Mouse (Mus musculus): ENCODE measurements at regions not wholly inside any gene's neighbourhood (a gene's known extent, or its start where the extent isn't known, plus 50 kb on each side); places are given as distances from the start of the nearest gene placed in this dataset.

- Histone ChIP-seq H3K36me3 (ENCODE audit: control insufficient read depth, insufficient read depth, low read length, poor library complexity, severe bottlenecking) (no peaks in the 10 kb centered on the region), H3K27me3 (ENCODE audit: control insufficient read depth, insufficient read depth, low read length, poor library complexity, severe bottlenecking) (no peaks in the 10 kb centered on the region)
- no peak for DNase-seq (ENCODE audit: low read depth, low spot score)
Measured at GRCm38 (mm10) chr12:98050934-98051333, 208.3 kb downstream of the Galc start.

DNA sequence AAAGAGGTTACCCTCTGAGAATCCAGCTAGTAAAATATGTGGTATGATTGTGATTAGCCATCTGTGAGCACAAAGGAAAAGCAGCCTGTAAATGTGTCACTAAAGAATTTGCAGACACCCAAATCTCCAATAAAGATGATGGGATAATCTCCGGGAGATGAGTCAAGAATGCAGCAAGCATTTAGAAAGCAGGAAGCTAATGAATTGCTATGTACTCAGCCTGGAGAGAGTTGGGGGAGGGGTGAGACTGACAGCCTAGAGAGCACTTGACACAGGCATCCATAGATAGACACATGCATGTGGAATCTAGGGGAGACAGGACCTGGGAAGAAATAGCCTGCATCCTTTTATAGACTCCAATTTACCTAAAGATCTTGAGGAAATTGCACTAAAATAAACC is 208.8 kb downstream of the Galc start:
- Histone ChIP-seq H3K27me3 (ENCODE audit: control insufficient read depth, insufficient read depth, low read length, poor library complexity, severe bottlenecking) (no peaks in the 10 kb centered on the region), H3K36me3 (ENCODE audit: control insufficient read depth, insufficient read depth, low read length, poor library complexity, severe bottlenecking) (no peaks in the 10 kb centered on the region)
- no peak for DNase-seq (ENCODE audit: low read depth, low spot score)

DNA sequence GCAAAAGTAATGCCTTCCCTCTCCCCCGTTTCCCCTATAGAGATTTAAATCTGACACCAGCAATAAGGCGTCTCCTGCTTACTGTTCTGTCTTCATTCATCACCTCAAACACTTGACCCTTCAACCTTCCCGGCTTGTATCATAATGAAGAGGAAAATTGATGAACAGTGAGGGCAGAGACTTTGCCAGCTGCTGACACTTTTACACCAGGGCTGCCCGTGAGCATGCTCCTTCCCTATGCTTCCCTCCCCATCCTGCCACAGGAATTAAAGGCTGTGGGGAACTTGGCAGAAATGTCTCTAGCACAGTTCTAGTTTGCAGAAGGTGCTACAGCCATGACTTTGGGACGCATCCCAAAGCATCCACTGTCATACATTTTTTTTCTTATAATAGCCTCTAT is 209.2 kb downstream of the Galc start:
- H3K36me3 ChIP-seq (ENCODE audit: control insufficient read depth, insufficient read depth, low read length, poor library complexity, severe bottlenecking) = no peaks in the 10 kb centered on the region
- no peak for DNase-seq (ENCODE audit: low read depth, low spot score)
- no peaks in the 10 kb centered on the region for H3K27me3 ChIP-seq (ENCODE audit: control insufficient read depth, insufficient read depth, low read length, poor library complexity, severe bottlenecking)

GRCm38 (mm10) chr12:98047765-98048164 is 211.5 kb downstream of the Galc start:
- H3K27me3 ChIP-seq (ENCODE audit: control insufficient read depth, insufficient read depth, low read length, poor library complexity, severe bottlenecking) = no peaks in the 10 kb centered on the region
- H3K36me3 ChIP-seq (ENCODE audit: control insufficient read depth, insufficient read depth, low read length, poor library complexity, severe bottlenecking) = no peaks in the 10 kb centered on the region
- no peak for DNase-seq (ENCODE audit: low read depth, low spot score)

DNA sequence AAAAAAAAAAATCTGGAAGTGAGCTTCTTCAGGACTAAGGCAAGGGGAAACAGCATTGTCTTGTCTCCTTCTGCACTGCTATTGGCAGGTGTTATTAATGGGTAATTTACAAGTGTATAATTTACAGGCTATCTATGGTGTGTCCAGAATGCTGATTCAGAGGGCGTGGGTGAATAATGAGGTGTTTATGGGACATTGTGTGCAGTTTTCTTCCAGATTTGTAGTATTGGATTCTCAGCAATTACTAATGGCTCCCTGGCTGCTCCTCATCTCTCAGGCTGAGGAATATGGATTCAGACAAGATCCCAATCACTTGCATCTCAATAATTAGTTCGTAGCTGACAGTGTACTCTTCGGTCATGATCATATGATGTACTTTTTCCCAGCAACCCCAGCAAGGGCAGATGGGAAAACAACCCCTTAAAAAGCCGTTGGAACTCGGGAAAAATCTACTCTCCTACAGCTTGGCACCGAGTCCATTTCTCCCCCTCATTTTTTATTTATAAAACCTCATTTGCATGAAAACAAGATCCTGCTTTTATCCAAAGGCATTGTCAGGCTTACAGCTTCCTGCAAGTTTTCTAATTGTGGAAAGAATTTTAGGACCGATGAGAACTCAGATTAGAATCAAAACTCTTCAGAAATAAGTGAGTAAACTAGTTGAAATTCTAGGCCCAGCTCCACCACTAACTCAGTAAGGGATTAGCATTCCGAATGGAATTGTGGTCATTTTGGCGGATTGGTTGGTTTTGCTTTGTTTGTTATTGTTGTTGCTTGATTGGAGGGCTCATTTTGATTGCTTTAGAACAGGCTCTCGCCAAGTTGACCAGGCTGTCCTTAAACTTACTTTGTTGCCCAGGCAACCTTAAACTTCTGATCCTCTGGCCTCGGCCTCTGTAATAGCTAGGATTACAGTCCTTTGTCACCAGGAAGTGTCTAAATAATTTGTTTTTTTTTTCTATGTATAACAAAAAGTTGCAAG is 212.5 kb downstream of the Galc start:
- Histone ChIP-seq H3K27me3 (ENCODE audit: control insufficient read depth, insufficient read depth, low read length, poor library complexity, severe bottlenecking) (no peaks in the 10 kb centered on the region), H3K36me3 (ENCODE audit: control insufficient read depth, insufficient read depth, low read length, poor library complexity, severe bottlenecking) (no peaks in the 10 kb centered on the region)
- no peak for DNase-seq (ENCODE audit: low read depth, low spot score)

DNA sequence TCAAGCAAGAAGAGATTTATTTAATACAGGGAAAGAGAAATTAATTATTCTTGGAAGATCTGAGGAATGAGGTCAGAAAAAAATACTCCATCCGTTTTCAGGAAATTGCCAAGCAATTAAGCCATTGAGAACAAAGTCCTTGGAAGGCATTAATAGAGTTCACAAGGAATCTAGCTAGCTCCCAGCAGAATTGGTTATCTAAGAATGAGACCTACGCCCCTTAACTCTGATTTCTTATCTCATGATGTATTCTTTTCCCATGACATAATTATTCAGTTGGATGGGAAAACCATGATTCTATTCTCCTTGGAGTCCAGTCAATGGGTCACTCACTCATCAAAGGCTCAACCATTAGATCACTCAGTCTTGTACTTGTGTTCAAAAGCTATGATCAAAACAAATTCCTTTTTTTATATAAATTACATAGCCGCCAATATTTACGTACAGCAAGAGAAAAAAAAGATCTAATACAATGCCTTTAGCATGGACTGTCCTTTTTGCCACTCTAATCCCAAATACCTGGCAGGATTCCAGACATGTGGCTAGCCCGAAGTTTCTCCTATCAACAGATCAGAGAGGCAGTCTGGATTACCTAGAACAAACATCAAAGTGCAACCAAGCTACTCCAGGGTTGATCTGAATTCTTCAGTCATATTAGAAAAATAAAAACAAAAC is 213.3 kb downstream of the Galc start:
- DNase-seq (ENCODE audit: low read depth, low spot score) = no peak
- Histone ChIP-seq H3K27me3 (ENCODE audit: control insufficient read depth, insufficient read depth, low read length, poor library complexity, severe bottlenecking) (no peaks in the 10 kb centered on the region), H3K36me3 (ENCODE audit: control insufficient read depth, insufficient read depth, low read length, poor library complexity, severe bottlenecking) (no peaks in the 10 kb centered on the region)

GRCm38 (mm10) chr12:98043436-98043835 is 215.8 kb downstream of the Galc start:
- DNase-seq (ENCODE audit: low read depth, low spot score) = no peak
- no peaks in the 10 kb centered on the region for H3K36me3 ChIP-seq (ENCODE audit: control insufficient read depth, insufficient read depth, low read length, poor library complexity, severe bottlenecking)
- H3K27me3 ChIP-seq (ENCODE audit: control insufficient read depth, insufficient read depth, low read length, poor library complexity, severe bottlenecking) = no peaks in the 10 kb centered on the region

GRCm38 (mm10) chr12:98039677-98040076 is 219.6 kb downstream of the Galc start:
- Histone ChIP-seq H3K36me3 (ENCODE audit: control insufficient read depth, insufficient read depth, low read length, poor library complexity, severe bottlenecking) (no peaks in the 10 kb centered on the region), H3K27me3 (ENCODE audit: control insufficient read depth, insufficient read depth, low read length, poor library complexity, severe bottlenecking) (no peaks in the 10 kb centered on the region)
- DNase-seq (ENCODE audit: low read depth, low spot score) = no peak

DNA sequence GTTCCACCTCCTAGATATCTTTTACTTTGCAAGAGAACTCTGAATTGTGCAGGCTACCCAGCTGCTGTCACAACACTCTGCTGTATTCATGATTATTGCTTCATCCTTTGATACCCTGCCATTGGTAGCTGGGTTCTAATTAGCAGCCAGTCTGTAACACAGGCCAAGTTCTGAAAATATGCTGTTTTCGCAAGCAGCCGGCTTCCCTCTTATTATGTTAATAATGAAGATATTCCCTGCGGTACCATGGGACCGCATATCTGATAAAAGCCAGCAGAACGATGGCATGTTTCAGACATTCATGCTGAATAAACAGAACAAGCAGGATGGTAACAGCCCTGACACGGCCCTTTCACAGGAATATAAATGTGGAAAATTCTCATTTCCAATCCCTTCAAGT is 235.6 kb downstream of the Galc start:
- no peaks in the 10 kb centered on the region for H3K27me3 ChIP-seq (ENCODE audit: control insufficient read depth, insufficient read depth, low read length, poor library complexity, severe bottlenecking)
- DNase-seq (ENCODE audit: low read depth, low spot score) = no peak
- H3K36me3 ChIP-seq (ENCODE audit: control insufficient read depth, insufficient read depth, low read length, poor library complexity, severe bottlenecking) = no peaks in the 10 kb centered on the region

- DNase-seq (ENCODE audit: low read depth, low spot score) = no peak
- Histone ChIP-seq H3K27me3 (ENCODE audit: control insufficient read depth, insufficient read depth, low read length, poor library complexity, severe bottlenecking) (no peaks in the 10 kb centered on the region), H3K36me3 (ENCODE audit: control insufficient read depth, insufficient read depth, low read length, poor library complexity, severe bottlenecking) (no peaks in the 10 kb centered on the region)
Measured at GRCm38 (mm10) chr12:98014607-98015278, 244.5 kb downstream of the Galc start.

- H3K27me3 ChIP-seq (ENCODE audit: control insufficient read depth, insufficient read depth, low read length, poor library complexity, severe bottlenecking) = no peaks in the 10 kb centered on the region
- no peak for DNase-seq (ENCODE audit: low read depth, low spot score)
- no peaks in the 10 kb centered on the region for H3K36me3 ChIP-seq (ENCODE audit: control insufficient read depth, insufficient read depth, low read length, poor library complexity, severe bottlenecking)
Measured at GRCm38 (mm10) chr12:98009175-98009574, 250.1 kb downstream of the Galc start.

- DNase-seq (ENCODE audit: low read depth, low spot score) = no peak
- Histone ChIP-seq H3K36me3 (ENCODE audit: control insufficient read depth, insufficient read depth, low read length, poor library complexity, severe bottlenecking) (no peaks in the 10 kb centered on the region), H3K27me3 (ENCODE audit: control insufficient read depth, insufficient read depth, low read length, poor library complexity, severe bottlenecking) (no peaks in the 10 kb centered on the region)
Measured at GRCm38 (mm10) chr12:98005671-98006469, 253.4 kb downstream of the Galc start.

- Histone ChIP-seq H3K27me3 (ENCODE audit: control insufficient read depth, insufficient read depth, low read length, poor library complexity, severe bottlenecking) (no peaks in the 10 kb centered on the region), H3K36me3 (ENCODE audit: control insufficient read depth, insufficient read depth, low read length, poor library complexity, severe bottlenecking) (no peaks in the 10 kb centered on the region)
- DNase-seq (ENCODE audit: low read depth, low spot score) = no peak
Measured at GRCm38 (mm10) chr12:98002217-98002616, 257.0 kb downstream of the Galc start.

DNA sequence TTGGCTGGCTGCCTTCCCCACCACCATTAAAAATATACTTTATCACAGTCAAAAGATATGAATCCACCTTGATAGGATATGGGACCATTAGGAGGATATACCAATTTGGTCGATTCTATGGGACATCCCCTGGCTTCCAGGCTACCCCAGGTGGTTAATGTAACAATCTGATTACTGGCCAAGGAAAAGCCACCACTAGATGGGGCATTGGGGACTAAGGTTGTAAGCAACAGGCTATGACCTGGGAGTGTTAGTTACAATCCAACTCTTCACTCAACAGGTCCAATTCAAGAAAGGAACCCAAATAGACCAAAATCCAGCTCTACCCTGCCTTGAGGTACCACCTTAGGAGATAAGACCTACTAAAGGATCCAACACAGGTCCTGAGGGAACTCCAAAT is 264.4 kb downstream of the Galc start:
- Histone ChIP-seq H3K36me3 (ENCODE audit: control insufficient read depth, insufficient read depth, low read length, poor library complexity, severe bottlenecking) (no peaks in the 10 kb centered on the region), H3K27me3 (ENCODE audit: control insufficient read depth, insufficient read depth, low read length, poor library complexity, severe bottlenecking) (no peaks in the 10 kb centered on the region)

More for the DNA sequence above, 264.4 kb downstream of the Galc start:
- no peak for DNase-seq (ENCODE audit: low read depth, low spot score)

All from splenic B cell, adult 2 months (primary cell).